Mouse (Mus musculus) ES-E14 (cell line): ENCODE results near the gene Riok1. TPM values are rescaled to one million over a fixed set of nuclear protein-coding genes. Genes with fewer than 3 reads are reported as not detected.
A peak's percentile ranks its signal among the peaks of the same experiment; 100 is the strongest.

Experiments
- DNase-seq: peaks from one replicate; pipeline ENCODE4 v3.0.0-alpha.2; 2013; ENCODE audit warnings: low read depth, low spot score
- H3K27ac ChIP-seq: 2 replicates; pipeline ENCODE4 v1.5.1; 2012; ENCODE audit warnings: low read depth, mild to moderate bottlenecking, low read length, moderate library complexity, mixed read lengths; ENCODE audit not compliant: poor library complexity, insufficient read depth, severe bottlenecking
- H3K36me3 ChIP-seq: 2 replicates; pipeline ENCODE4 v1.6.1; 2012; ENCODE audit warnings: mild to moderate bottlenecking, low read length, moderate library complexity, mixed read lengths; ENCODE audit not compliant: control insufficient read depth, poor library complexity, insufficient read depth, severe bottlenecking
- H3K4me1 ChIP-seq, 2 experiments: fragments of 150-350 bp in 1 of 2; sonication (generic) in 1 of 2; 2 replicates each; pipeline ENCODE4 v1.6.1; 2012; ENCODE audit warnings: low read length in 2 of 2, mild to moderate bottlenecking in 1 of 2, mixed read lengths in 1 of 2; ENCODE audit not compliant: control insufficient read depth in 2 of 2, insufficient read depth in 2 of 2, poor library complexity in 1 of 2
- H3K4me3 ChIP-seq, 2 experiments: fragments of 150-350 bp in 1 of 2; sonication (generic) in 1 of 2; 2 replicates each; pipeline ENCODE4 v1.5.1; 2012; ENCODE audit warnings: low read length in 2 of 2, low read depth in 1 of 2, mild to moderate bottlenecking in 1 of 2, mixed read lengths in 1 of 2; ENCODE audit not compliant: insufficient read depth in 1 of 2, poor library complexity in 1 of 2, severe bottlenecking in 1 of 2
- H3K9ac ChIP-seq: 2 replicates; pipeline ENCODE4 v1.6.1; 2012; ENCODE audit warnings: low read depth, mild to moderate bottlenecking, low read length, mixed read lengths; ENCODE audit not compliant: poor library complexity, insufficient read depth, severe bottlenecking
- H3K9me3 ChIP-seq: fragments of 150-350 bp; sonication (generic); 2 replicates; pipeline ENCODE4 v1.6.1; 2012; ENCODE audit warnings: low read depth, mild to moderate bottlenecking, low read length; ENCODE audit not compliant: control insufficient read depth, insufficient read depth
- CHD2 ChIP-seq: IDR thresholded peaks from 2 replicates; pipeline ENCODE4 v1.6.1; 2014; ENCODE audit warnings: mild to moderate bottlenecking, low read depth, low read length, inconsistent platforms
- HCFC1 ChIP-seq: IDR thresholded peaks from 2 replicates; pipeline ENCODE4 v1.6.1; 2012; ENCODE audit warnings: low read length, inconsistent platforms, borderline replicate concordance; ENCODE audit not compliant: insufficient read depth
- MAFK ChIP-seq: IDR thresholded peaks from 2 replicates; pipeline ENCODE4 v1.6.1; 2014; ENCODE audit warnings: mild to moderate bottlenecking, low read depth, low read length, inconsistent platforms; ENCODE audit not compliant: insufficient read depth
- ZC3H11A ChIP-seq: IDR thresholded peaks from 2 replicates; pipeline ENCODE4 v1.6.1; 2012; ENCODE audit warnings: low read depth, mild to moderate bottlenecking, inconsistent platforms, low read length, borderline replicate concordance
- ZNF384 ChIP-seq: IDR thresholded peaks from 2 replicates; pipeline ENCODE4 v1.6.1; 2012; ENCODE audit warnings: low read depth, low read length, inconsistent platforms
- in situ Hi-C, 2 experiments: fragments of 600-800 bp; cut with MboI; formaldehyde crosslinking; loops; one replicate each; pipeline ENCODE4 v1.15.1; 2025; ENCODE audit warnings: low sequenced_read_pairs in 2 of 2, inconsistent platforms in 1 of 2; ENCODE audit not compliant: unreplicated experiment in 2 of 2
- total RNA-seq: library from RNA; depleted of rRNA; stranded (reverse); fragments of 300-350 nt; gene quantifications from 2 replicates; pipeline ENCODE4 v1.2.3, GENCODE M21; 2012

Gene Riok1
- total RNA-seq, 1 experiment = 40.4 TPM

DNA sequence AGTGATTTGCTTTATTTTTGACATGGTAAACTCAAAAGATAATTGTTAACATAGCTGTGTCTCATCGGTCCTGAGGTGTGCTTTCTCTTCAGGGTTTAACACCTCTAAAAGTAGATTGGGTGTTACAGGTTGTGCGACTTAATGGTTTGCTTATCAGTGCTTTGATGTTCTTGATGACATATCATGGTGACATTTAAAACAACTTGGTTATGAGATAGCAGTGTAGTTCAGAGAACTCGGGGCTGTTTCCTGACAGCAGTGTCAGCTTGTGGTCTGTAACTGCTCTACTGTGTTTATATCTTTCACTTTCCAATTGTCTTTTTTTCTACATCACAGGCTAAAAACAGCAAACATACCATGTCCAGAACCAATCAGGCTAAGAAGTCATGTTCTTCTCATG lies 13.1 kb downstream of the Riok1 start:
- Histone ChIP-seq H3K4me1 (no peaks in the 10 kb centered on the region), H3K36me3 (peaks cover 16% of the 10 kb centered on the region), H3K9ac (no peak overlapping the region), H3K4me3 (no peak overlapping the region), H3K9me3 (no peaks in the 10 kb centered on the region), H3K27ac (no peak overlapping the region)
- DNase-seq = no peak
- in situ Hi-C loops = no loop called here
- no peak for TF ChIP-seq ZC3H11A
- TF ChIP-seq HCFC1 = no peak
- TF ChIP-seq CHD2 = no peak
- no peak for TF ChIP-seq MAFK
- no peak for TF ChIP-seq ZNF384

DNA sequence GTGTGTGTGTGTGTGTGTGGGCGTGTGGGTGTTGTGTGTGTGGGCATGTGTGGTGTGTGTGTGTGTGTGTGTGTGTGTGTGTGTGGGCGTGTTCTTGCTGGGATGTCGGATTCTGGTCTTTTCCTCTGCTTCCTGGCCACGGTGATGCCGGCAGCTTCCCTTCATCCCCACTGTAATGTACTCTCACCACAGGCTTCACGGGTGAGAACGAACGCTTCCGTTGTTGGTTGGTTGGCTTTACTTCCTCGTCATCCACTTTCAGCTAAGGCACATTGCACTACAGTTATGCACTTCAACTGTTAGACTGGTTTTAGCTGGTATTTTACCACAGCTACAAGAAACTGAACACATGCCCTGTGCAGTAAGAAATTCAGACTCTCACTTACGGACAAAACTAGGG lies 25.9 kb downstream of the Riok1 start:
- no peaks in the 10 kb centered on the region for H3K4me1 ChIP-seq
- no peak overlapping the region for H3K9ac ChIP-seq
- no peak overlapping the region for H3K27ac ChIP-seq
- peaks cover 13% of the 10 kb centered on the region for H3K36me3 ChIP-seq
- no peak overlapping the region for H3K4me3 ChIP-seq
- no peak for DNase-seq
- H3K9me3 ChIP-seq = no peaks in the 10 kb centered on the region
- no peak for TF ChIP-seq MAFK
- no peak for TF ChIP-seq CHD2
- TF ChIP-seq ZNF384 = no peak
- TF ChIP-seq ZC3H11A = no peak
- TF ChIP-seq HCFC1 = no peak
- in situ Hi-C loops = no loop called here

DNA sequence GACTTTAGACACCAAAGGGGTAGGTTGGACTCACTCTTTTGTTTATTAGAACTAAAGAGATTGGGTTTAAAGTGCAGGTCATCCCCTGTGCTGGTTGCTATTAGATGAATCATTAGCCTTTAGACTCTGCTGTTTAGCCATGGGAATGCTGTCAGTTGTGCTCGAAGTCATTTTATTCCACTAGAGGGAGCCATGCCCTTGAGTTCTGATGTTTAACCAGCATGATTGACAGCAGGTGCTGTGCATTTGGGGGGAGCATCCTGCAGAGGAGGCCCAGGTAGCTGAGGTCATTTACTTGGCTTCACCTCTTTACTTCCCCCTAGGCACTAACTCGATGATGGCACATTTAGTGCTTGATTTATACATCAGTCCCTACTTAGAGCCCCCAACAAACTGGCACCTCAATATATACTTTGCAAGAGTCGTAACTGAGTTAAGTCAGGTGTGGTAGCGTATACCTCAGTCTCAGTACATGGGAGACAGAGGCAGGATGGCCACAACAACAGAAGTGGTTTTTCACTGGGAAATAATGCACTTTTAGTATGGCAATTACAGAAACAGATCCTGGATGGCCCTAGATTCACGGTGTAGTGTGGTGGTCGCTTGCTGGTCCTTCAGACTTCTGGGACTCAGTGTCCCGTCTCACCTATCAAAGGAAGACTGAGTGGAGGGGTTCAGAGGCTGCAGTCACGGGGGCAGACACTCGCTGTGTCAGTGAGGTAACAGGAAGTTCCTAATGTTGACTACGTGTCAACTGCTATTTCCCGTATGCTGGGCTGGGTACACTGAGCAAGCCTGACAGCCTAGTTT lies 28.3 kb downstream of the Riok1 start:
- Histone ChIP-seq H3K4me1 (no peaks in the 10 kb centered on the region), H3K9me3 (no peaks in the 10 kb centered on the region), H3K4me3 (no peak overlapping the region), H3K9ac (no peak overlapping the region), H3K27ac (no peak overlapping the region), H3K36me3 (peaks cover 6% of the 10 kb centered on the region)
- peak; percentile 69 for DNase-seq
- TF ChIP-seq ZNF384 = no peak
- peak; percentile 97 for TF ChIP-seq ZC3H11A
- in situ Hi-C loops = no loop called here

DNA sequence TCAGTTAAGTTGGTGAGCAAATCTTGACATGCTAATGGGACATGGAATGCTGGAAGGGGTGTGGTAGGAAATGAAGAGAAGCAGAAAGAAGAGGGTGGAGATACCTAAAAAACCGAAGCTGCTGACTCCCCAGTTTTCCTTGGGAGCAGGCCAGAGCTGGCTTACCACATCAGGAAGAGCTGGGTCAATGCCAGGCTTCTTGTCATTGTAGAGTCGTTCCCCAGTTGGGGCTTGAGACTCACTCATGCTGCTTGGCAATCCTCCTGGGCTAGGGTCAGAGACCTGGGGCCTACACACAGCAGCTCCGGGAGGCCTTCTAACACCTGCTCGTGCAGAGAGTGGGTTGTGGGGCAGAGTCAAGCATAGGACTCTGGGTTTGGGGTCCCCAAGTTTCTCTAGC lies 34.1 kb downstream of the Riok1 start:
- no peaks in the 10 kb centered on the region for H3K36me3 ChIP-seq
- in situ Hi-C loops = no loop called here
- no peak overlapping the region for H3K4me3 ChIP-seq
- no peak for DNase-seq
- H3K9me3 ChIP-seq = no peaks in the 10 kb centered on the region
- TF ChIP-seq MAFK (no peak), ZC3H11A (no peak), CHD2 (no peak), ZNF384 (no peak), HCFC1 (no peak)
- no peaks in the 10 kb centered on the region for H3K4me1 ChIP-seq
- H3K9ac ChIP-seq = no peak overlapping the region
- H3K27ac ChIP-seq = no peak overlapping the region
